Mouse (Mus musculus) embryonic facial prominence, embryonic 15.5 days (tissue): ENCODE data around the gene Klhl10. TPM values are rescaled to one million over a fixed set of nuclear protein-coding genes. Genes with fewer than 3 reads are reported as not detected.
A peak's percentile ranks its signal among the peaks of the same experiment; 100 is the strongest.

Source experiments
- ATAC-seq: fragments of 200-750 bp; cut with Nextera tagmentation; 2 replicates; pipeline ENCODE4 v1.8.0; 2017; ENCODE audit warnings: low read depth, moderate TSS enrichment; ENCODE audit not compliant: insufficient number of reproducible peaks, low FRiP score, low TSS enrichment
- H3K27ac ChIP-seq: fragments of 300-500 bp; sonication (generic); replicated peaks from 2 replicates; pipeline ENCODE4 v1.5.1; 2015; ENCODE audit warnings: mild to moderate bottlenecking, inconsistent platforms
- H3K27me3 ChIP-seq: fragments of 300-500 bp; sonication (generic); 2 replicates; pipeline ENCODE4 v1.6.1; 2015; ENCODE audit warnings: inconsistent platforms
- H3K36me3 ChIP-seq: fragments of 300-500 bp; sonication (generic); 2 replicates; pipeline ENCODE4 v1.6.1; 2015; ENCODE audit warnings: mild to moderate bottlenecking, inconsistent platforms
- H3K4me1 ChIP-seq: fragments of 300-500 bp; sonication (generic); 2 replicates; pipeline ENCODE4 v1.6.1; 2015; ENCODE audit warnings: inconsistent platforms
- H3K4me2 ChIP-seq: fragments of 300-500 bp; sonication (generic); replicated peaks from 2 replicates; pipeline ENCODE4 v1.6.1; 2015; ENCODE audit warnings: mild to moderate bottlenecking, inconsistent platforms
- H3K4me3 ChIP-seq: fragments of 300-500 bp; sonication (generic); replicated peaks from 2 replicates; pipeline ENCODE4 v1.5.1; 2015; ENCODE audit warnings: mild to moderate bottlenecking, inconsistent platforms
- H3K9ac ChIP-seq: fragments of 300-500 bp; sonication (generic); 2 replicates; pipeline ENCODE4 v1.6.1; 2015; ENCODE audit warnings: inconsistent platforms
- H3K9me3 ChIP-seq: fragments of 300-500 bp; sonication (generic); replicated peaks from 2 replicates; pipeline ENCODE4 v1.6.1; 2016; ENCODE audit warnings: inconsistent platforms
- WGBS: fragments of 180-500 bp; shearing (Covaris S2); methylation state at CpG from one replicate; pipeline ENCODE4 v1.1.7; 2015; 5-methylcytosine and 5-hydroxymethylcytosine counted together
- polyA plus RNA-seq: library from polyadenylated mRNA; unstranded; fragments of >200 nt; fragmentation: Nextera tagmentation; extraction: Ambion mirVana; gene quantifications from 2 replicates; pipeline ENCODE4 v1.2.1, GENCODE M21; 2015

Klhl10 gene
- polyA plus RNA-seq, 1 experiment from 2014 or later: 1.1 TPM

DNA sequence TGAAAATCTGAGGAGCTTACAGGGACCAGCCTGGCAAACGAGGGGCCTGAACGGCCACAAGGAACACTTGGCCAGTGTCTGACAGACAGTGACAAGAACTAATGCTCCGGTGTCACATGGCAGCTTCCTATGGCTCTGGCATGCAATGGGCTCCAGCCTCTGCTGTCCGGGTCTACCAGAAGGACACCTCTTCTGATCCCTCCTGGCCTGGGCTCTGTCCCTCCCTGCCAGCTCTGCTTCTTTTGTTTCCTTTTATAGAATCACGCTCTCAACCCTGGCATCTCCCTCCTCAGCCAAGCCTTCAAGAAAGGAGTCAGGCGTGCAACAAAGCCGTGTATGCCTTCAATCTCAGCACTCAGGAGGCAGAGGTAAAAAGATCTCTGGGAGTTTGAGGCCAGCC lies 11.7 kb upstream of the Klhl10 start:
- Histone ChIP-seq H3K9ac (no peak overlapping the region), H3K27me3 (no peaks in the 10 kb centered on the region)
- 88% methylated on average over 7 of the region's 7 CpGs for WGBS

GRCm38 (mm10) chr11:100432002-100432401 lies 9.7 kb upstream of the Klhl10 start:
- H3K4me1 ChIP-seq: no peaks in the 10 kb centered on the region
- WGBS: 92% methylated on average over 5 of the region's 5 CpGs
- no peak overlapping the region for H3K4me3 ChIP-seq
- no peak for ATAC-seq
- no peak overlapping the region for H3K27ac ChIP-seq
- peaks cover 50% of the 10 kb centered on the region for H3K36me3 ChIP-seq
- no peak overlapping the region for H3K4me2 ChIP-seq
- H3K9ac ChIP-seq: no peak overlapping the region
- no peaks in the 10 kb centered on the region for H3K9me3 ChIP-seq
- H3K27me3 ChIP-seq: no peaks in the 10 kb centered on the region

More for the DNA sequence above, 11.7 kb upstream of the Klhl10 start:
- H3K4me2 ChIP-seq: no peak overlapping the region
- H3K4me3 ChIP-seq: no peak overlapping the region
- no peaks in the 10 kb centered on the region for H3K4me1 ChIP-seq
- no peak for ATAC-seq
- H3K9me3 ChIP-seq: no peaks in the 10 kb centered on the region
- no peak overlapping the region for H3K27ac ChIP-seq
- H3K36me3 ChIP-seq: peaks cover 32% of the 10 kb centered on the region

DNA sequence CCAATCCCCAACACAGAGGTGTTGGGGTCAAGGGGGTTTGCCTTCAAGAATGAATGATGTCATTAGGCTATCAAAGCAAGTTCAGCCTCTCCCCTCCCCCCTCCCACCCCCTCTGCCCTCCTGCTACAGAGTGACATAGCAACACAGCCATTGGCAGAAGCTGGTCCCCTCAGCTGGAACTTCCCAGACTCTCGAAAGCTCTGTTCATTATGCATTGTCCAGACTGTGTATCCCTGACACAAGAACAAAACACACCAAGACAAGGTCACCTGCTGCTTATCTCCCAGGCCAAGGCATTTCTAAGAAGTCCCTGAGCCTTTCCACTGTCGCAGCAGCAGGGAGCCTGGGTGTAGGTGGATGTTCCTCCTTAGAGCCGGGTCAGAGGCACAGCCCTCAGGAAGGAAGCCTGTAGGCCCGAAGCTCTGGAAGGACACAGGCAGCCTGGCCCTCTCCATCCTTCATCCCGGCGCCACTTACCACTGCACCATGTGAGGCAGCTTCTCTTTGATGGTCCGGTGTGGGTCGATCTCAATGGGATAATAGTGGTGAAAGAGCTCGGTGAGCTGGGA lies 6.0 kb upstream of the Klhl10 start:
- H3K4me2 ChIP-seq: no peak overlapping the region
- no peak overlapping the region for H3K27ac ChIP-seq
- no peak for ATAC-seq
- H3K27me3 ChIP-seq: no peaks in the 10 kb centered on the region
- 78% methylated on average over 9 of the region's 9 CpGs for WGBS
- no peak overlapping the region for H3K9ac ChIP-seq
- no peak overlapping the region for H3K4me3 ChIP-seq
- peaks cover 15% of the 10 kb centered on the region for H3K4me1 ChIP-seq
- H3K9me3 ChIP-seq: no peaks in the 10 kb centered on the region
- H3K36me3 ChIP-seq: peaks cover 53% of the 10 kb centered on the region

GRCm38 (mm10) chr11:100437901-100438300 lies 3.8 kb upstream of the Klhl10 start:
- Histone ChIP-seq H3K27me3 (no peaks in the 10 kb centered on the region), H3K9me3 (no peaks in the 10 kb centered on the region), H3K27ac (no peak overlapping the region), H3K9ac (no peak overlapping the region), H3K4me3 (no peak overlapping the region), H3K4me2 (no peak overlapping the region), H3K36me3 (peaks cover 46% of the 10 kb centered on the region), H3K4me1 (peaks cover 21% of the 10 kb centered on the region)
- 69% methylated on average over 1 of the region's 1 CpGs for WGBS
- no peak for ATAC-seq

DNA sequence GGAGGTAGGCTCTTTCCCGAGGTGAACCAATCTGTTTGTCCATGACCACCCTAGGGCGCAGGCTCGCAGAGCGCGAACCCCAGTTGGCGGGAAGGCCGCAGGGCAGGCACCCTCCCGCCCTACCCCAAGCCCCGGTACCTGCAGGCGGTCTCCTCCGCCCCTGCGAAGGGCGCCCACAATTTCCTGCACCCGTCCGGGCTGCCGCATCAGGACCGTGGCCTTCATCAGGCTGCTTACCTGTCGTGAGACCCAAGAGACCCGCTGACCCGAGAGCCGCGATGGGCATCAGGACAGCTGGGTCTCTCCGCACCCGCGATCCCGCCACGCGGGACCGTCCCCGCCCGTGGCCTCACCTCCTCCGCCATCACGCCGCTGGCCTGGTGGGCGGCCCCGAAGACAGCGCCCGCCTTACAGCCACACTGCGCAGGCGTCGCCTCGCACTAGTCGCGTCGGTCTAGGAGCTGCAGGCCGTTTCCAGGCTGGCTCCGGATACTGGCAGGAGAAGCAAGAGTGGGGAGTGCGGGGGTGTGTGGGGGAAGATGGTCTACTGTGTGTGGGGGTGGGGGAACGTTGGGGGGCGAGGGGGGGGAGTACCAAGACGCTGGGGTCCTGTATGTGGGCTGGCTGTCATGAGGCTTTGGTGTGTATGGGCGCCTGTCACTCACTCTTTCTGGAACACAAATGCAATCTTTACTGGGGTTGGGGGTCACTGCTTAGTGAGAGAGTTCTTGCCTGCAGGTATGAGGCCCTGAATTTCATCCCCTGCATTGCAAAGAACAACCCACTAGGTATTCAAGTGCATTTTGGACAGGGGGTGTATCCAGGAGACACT lies 810 bp upstream of the Klhl10 start:
- H3K4me3 ChIP-seq: peak overlapping the region; percentile 82
- no peaks in the 10 kb centered on the region for H3K9me3 ChIP-seq
- ATAC-seq: peak; percentile 96
- H3K36me3 ChIP-seq: peaks cover 30% of the 10 kb centered on the region
- H3K27ac ChIP-seq: peak overlapping the region; percentile 73; the same call in 1 of the 2 replicates
- peaks cover 21% of the 10 kb centered on the region for H3K4me1 ChIP-seq
- peak overlapping the region; percentile 68 for H3K4me2 ChIP-seq
- H3K9ac ChIP-seq: peak overlapping the region; percentile 95
- H3K27me3 ChIP-seq: no peaks in the 10 kb centered on the region
- WGBS: 2% methylated on average over 52 of the region's 52 CpGs

DNA sequence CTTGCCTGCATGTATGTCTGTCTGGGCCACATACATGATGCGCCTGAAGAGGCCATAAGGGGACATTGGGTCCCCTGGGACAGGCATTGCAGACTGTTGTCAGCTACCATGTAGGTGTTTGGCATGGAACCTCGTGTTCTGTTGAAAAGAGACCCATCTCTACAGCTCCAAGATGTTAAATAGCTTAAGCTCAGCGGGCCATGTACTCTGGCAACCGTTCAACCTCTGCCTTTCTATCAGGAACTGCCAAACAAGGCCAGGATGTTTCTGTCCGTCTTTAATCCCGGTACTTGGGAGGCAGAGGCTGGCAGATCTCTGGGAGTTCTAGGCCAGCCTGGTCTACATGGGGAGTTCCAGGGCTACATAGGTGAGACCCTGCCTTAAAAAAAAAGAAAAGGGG lies 908 bp downstream of the Klhl10 start:
- peaks cover 16% of the 10 kb centered on the region for H3K36me3 ChIP-seq
- no peak overlapping the region for H3K4me3 ChIP-seq
- no peaks in the 10 kb centered on the region for H3K9me3 ChIP-seq
- peaks cover 21% of the 10 kb centered on the region for H3K4me1 ChIP-seq
- H3K27ac ChIP-seq: no peak overlapping the region
- H3K9ac ChIP-seq: no peak overlapping the region
- no peak overlapping the region for H3K4me2 ChIP-seq
- H3K27me3 ChIP-seq: no peaks in the 10 kb centered on the region
- 87% methylated on average over 6 of the region's 6 CpGs for WGBS
- ATAC-seq: no peak

DNA sequence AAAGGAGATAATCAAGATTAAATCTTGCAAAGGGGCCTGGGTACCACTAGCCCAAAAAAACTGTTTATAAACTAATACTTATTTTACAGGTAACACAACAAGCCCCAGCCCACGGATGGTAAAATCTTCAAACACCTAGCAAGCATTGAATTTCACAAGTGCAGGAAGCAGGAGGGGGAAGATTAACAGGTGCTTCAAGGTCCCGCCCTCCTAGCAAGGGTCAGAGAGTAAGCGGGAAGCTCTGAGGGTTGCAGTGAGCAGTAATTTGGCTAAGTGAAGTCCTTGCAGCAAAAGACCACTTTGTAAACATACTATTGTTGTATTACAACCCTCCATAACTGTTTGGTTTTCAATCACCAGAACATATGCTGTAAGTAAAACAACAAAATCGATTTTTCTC lies 15.5 kb downstream of the Klhl10 start:
- H3K27ac ChIP-seq: no peak overlapping the region
- no peak overlapping the region for H3K9ac ChIP-seq
- no peak overlapping the region for H3K4me2 ChIP-seq
- no peaks in the 10 kb centered on the region for H3K4me1 ChIP-seq
- 74% methylated on average over 4 of the region's 4 CpGs for WGBS
- ATAC-seq: no peak
- H3K27me3 ChIP-seq: no peaks in the 10 kb centered on the region
- no peaks in the 10 kb centered on the region for H3K9me3 ChIP-seq
- H3K36me3 ChIP-seq: peaks cover 20% of the 10 kb centered on the region
- no peak overlapping the region for H3K4me3 ChIP-seq

DNA sequence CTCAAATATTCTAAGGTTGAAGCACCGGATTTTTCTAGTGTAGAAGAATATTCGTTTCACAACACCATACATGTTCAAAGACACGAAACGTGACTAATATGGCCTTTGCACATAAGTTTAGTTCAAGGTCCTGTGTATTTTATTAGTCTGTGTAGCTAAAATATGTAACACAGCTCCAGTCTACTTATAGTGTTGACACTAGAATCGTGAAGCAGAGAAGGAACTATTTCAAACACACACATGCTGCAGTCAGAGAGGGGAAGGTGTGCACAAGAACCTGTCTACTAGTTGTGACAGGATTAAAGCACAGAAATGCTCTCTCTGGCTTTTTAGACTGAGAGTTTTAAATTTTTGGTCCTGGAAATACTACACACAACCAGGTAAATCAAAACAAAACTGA lies 16.0 kb downstream of the Klhl10 start:
- WGBS: 88% methylated on average over 5 of the region's 5 CpGs
- Histone ChIP-seq H3K27me3 (no peaks in the 10 kb centered on the region), H3K36me3 (peaks cover 23% of the 10 kb centered on the region), H3K4me3 (no peak overlapping the region), H3K4me2 (no peak overlapping the region), H3K9ac (no peak overlapping the region), H3K27ac (no peak overlapping the region), H3K9me3 (no peaks in the 10 kb centered on the region), H3K4me1 (no peaks in the 10 kb centered on the region)
- ATAC-seq: no peak

GRCm38 (mm10) chr11:100462699-100463098 lies 21.0 kb downstream of the Klhl10 start:
- Histone ChIP-seq H3K9me3 (no peaks in the 10 kb centered on the region), H3K4me1 (peaks cover 4% of the 10 kb centered on the region; the same call in 1 of the 2 replicates), H3K9ac (no peak overlapping the region), H3K27me3 (no peaks in the 10 kb centered on the region), H3K4me2 (no peak overlapping the region), H3K36me3 (peaks cover 25% of the 10 kb centered on the region), H3K4me3 (no peak overlapping the region), H3K27ac (no peak overlapping the region)
- no peak for ATAC-seq
- whole genome bisulfite sequencing: 87% methylated on average over 10 of the region's 10 CpGs

DNA sequence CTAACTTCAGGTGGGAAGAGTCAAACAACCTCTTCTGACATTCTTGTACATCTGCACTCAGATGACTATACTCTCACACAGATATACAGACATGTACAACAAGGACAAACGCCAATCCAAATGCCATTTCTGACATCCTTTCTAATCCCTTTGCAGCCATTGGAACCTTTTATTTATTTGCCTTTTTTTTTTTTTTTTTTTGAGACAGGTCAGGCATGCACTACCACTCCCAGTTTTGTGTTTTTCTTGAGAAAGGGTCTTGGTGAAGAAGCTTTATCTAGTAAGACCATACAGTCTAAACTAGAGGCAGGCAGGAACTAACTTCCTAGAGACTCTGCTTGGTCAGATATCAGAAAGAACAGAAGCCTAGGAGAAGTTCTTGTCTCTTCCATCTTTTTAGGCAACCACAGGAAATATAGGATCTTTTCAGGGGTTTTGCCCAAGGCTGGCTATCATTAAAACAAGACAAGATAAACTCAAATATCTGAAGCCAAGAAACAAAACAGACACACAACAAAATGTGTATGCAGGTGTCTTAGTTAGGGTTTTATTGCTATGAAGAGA lies 23.6 kb downstream of the Klhl10 start:
- WGBS: 91% methylated on average over 1 of the region's 1 CpGs
- no peaks in the 10 kb centered on the region for H3K9me3 ChIP-seq

DNA sequence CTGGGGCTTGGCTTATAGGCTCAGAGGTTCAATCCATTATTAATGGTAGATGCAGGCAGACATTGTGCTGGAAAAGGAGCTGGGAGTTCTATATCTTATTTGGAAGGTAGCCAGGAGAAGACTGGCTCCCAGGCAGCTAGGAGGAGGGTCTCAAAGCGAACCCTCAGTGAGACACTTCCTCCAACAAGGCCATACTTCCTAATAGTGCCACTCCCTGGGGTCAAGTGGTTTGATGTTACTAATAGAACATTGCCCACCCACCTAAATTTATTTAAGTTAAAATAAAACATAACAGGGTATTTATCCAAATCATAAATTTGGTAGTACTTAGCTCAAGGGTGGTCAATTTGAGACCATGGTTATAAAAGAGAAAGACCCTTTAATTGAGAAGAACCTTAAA lies 24.1 kb downstream of the Klhl10 start:
- H3K9me3 ChIP-seq: no peaks in the 10 kb centered on the region
- peaks cover 20% of the 10 kb centered on the region for H3K36me3 ChIP-seq
- 63% methylated on average over 1 of the region's 1 CpGs for WGBS
- H3K4me3 ChIP-seq: no peak overlapping the region
- H3K9ac ChIP-seq: no peak overlapping the region
- no peak for ATAC-seq
- peaks cover 16% of the 10 kb centered on the region for H3K4me1 ChIP-seq
- no peak overlapping the region for H3K4me2 ChIP-seq
- no peaks in the 10 kb centered on the region for H3K27me3 ChIP-seq
- H3K27ac ChIP-seq: no peak overlapping the region

More for the DNA sequence above, 23.6 kb downstream of the Klhl10 start:
- Histone ChIP-seq H3K36me3 (peaks cover 20% of the 10 kb centered on the region), H3K27ac (no peak overlapping the region), H3K27me3 (no peaks in the 10 kb centered on the region), H3K9ac (no peak overlapping the region), H3K4me2 (no peak overlapping the region), H3K4me3 (no peak overlapping the region), H3K4me1 (peaks cover 11% of the 10 kb centered on the region)
- ATAC-seq: no peak
